Mouse (Mus musculus): ENCODE measurements around the gene Rnf224.
A peak's percentile ranks its signal among the peaks of the same experiment; 100 is the strongest.

Rnf224 gene

DNA sequence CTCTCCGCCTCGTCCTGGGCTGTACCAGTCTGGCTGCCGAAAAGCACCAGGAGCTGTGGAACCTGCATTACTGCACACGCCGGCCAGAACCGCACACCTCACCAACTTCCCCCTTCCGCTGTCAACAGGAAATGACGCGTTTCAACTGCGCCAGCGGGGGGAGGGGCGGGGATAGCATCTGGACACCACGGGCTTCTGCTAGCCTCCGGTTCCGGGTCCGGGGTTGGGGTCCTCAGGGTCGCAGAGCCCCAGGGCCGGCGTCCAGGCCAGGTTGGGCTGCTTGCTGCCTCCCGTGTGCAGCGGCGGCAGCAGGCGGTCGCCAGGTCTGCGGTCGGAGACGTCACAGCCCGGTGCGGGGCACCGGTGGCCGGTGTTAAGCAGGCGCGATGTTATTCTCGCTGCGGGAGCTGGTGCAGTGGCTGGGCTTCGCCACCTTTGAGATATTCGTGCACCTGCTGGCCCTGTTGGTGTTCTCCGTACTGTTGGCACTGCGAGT is 18.7 kb upstream of the Rnf224 start, which contains the start of gene Tmem203:
Tmem203 (plus strand) TSS at position 156 of the 496 bp plus-strand sequence.
- DNase-seq = peak; percentile 92

DNA sequence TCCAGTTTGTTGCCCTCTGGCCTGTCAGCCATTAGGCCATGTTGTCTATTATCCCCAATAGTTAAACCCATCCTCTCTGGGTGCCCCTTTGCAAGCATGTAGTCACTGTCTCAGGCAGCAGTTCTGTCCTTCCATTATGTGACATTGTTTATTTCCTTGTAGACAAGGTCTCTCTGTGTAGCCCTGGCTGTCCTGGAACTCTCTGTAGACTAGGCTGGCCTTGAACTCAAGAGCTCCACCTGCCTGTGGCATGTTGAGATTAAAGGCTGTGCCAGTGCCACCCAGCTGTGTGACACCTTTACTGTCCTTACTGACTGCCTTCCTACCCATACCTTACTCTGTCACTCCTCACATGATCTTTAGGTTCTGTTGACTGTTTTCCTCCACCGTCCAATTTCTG is 15.7 kb upstream of the Rnf224 start:
- DNase-seq = no peak

DNA sequence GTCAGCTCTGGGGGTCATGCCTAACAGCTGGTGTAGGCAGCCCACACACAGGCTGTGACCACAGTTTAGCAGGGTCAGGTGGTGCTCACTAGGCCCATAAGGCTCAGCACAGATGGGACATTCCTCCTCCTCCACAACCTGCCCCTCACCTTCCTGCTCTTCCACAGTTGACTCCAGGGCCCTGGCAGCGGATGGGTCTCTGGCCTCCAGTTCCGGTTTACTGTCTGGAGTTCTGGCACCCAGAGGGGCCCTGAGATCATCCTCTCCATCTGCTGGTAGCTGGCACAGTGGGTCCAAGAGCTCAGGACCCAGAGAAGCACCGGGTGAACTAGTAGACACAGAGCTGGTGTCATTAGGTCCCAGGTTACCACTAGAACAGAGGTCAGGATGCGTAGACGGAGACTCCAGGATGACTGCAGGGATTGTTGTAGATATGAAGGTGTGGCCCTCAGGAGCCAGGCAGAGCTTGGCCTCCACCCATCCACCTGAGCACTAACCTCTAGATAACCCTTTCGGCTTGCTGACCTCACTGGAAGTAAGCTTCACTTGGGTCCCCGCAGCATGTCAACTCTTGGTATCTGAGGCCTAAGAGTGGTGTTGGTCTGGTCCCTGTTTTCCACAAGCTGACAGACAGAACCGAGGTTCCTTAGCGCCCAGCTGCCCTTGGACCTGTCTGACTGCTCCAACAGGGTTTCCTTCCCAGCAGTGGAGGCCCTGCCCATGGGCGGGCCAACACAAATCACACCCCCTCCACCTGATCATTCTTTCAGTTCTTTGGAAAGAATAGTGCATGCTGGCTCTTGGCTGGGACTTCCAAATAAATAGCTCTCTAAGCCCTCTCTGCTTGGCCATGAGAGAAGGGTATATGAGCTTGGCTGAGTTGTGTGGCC is 9.8 kb upstream of the Rnf224 start, which contains the start of gene AL732309.1:
AL732309.1 (minus strand) TSS at position 681 of the 890 bp plus-strand sequence.
- no peak for DNase-seq

- no peak for DNase-seq
These were observed 7.6 kb upstream of the Rnf224 start for GRCm38 (mm10) chr2:25244144-25244543.

DNA sequence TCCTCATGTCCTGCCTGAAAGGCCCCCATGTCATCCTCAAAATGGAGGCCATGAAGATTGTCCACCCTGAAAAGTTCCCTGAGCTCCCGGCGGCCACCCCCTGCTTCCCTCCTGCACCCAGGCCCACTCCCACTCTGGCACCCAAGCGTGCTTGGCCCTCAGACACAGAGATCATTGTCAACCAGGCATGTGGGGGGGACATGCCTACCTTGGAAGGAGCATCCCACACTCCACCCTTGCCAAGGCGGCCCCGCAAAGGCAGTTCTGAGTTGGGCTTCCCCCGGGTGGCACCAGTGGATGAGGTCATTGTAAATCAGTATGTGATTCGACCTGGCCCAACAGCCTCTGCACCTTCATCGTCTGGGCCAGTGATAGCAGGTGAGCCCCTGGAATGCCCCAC is 6.8 kb upstream of the Rnf224 start:
- no peak for DNase-seq

- no peak for DNase-seq
These were observed 5.5 kb upstream of the Rnf224 start, which contains the start of the genes Rnf208 and Cysrt1 for GRCm38 (mm10) chr2:25242101-25242506. Rnf208 (plus strand) TSS chr2:25242255. Cysrt1 (minus strand) TSS chr2:25242452.

DNA sequence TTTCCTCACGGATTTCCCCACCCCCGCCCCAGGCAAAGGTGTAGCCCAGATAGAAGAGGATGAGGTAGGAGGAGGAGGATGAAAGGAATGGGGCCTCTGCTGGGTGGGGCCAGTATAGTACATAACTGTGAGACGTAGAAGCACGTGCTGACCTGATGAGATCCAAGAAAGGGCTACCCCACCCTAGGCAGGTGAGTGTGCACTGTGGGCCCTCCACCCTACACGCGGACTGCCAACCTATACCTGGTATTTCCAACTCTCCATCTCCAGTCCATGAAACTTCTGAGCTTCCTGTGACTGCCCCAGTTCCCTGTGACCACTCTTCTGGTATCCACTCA is 4.8 kb upstream of the Rnf224 start:
- no peak for DNase-seq

- DNase-seq = peak; percentile 76
These were observed 4.3 kb upstream of the Rnf224 start for GRCm38 (mm10) chr2:25240723-25241437.

DNA sequence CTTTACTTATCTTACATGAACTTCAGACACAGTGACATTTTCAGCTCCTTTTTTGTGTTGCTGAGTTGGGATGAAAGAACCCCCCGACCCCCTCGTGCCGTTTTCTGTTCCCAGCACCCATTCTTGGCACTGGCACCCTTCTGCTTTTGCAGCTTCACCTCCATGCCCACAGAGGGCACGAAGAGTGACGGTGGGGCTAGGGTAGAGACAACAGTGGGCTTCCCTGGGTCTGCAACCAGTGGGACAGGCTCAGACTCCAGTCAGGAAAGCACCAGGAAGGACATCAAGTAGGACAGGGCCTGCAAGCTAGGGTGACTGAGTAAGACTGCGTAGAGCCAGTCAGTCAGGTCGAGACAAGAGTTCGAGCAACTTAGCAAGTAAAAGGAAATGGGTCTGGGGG is 3.7 kb upstream of the Rnf224 start:
- DNase-seq = no peak

DNA sequence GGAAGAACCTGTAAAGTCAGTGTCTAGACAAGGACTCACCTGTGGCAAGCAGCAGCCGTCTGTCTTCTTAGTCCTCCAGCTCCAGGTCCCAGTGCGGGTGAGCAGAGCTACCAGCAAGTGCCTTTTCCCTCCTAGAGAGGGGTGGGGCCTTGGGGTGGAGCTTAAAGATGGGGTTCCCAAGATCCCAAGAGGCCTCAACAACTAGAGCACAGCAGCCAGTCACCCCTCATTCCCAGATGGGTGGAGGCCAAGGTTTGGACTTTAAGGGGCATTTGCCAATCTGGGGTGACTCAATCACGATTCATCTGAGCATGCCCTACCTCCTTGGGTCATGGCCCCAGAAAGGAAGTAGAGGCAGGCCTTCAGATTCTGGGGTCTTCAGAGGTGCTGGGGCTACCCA is 3.2 kb upstream of the Rnf224 start:
- no peak for DNase-seq

DNA sequence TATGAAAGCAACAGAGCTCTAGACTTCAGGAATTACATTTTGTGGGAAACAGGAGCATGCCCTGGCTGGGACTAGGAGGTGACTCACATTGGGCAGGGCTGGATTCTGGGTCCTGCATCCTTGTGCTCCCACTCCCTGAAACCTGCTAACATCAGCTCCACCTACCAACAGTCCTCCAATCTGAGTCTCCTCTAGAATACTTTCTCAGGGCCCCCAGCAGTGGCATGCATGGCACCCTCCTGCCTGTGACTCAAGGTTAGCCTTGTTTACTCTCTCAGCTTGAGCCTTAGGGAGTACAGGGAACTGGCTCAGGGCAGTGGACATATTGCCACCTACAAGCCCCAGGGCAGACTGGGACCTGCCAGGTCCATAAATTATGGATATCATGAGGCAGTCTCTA is 1.5 kb upstream of the Rnf224 start:
- DNase-seq = no peak

GRCm38 (mm10) chr2:25237522-25237921 is 935 bp upstream of the Rnf224 start:
- no peak for DNase-seq

DNA sequence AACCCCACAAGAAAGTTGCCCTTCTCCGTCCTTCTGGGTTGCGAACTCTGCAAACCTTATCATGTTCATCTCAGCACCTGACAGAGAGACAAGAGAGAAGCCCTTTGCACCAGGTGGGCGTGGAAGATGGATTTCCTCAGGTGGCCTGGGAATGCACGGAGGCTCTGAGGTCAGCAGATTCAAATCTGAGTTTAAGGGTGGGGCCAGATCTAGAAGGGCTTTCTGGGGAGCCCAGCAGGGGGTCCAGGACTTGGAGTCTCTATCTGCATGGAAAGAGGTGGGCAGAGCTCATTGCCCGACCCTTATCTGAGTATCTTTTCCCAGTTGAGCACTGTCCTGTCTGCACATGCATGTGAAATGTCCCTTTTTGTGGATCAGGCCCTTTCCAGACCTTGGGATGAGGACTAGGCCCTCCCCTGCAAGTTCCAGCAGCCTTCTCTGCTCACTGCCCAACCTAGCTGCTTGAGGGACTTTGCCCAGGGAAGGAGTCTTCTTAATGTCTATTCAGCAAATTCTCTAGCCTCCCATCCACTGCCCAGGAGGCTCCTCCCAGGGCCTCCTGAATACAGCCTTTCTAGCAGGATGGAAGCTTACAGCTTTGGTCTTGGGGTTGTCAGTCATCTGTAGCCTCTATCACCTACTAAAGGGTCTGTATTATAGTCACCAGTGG is 1.9 kb downstream of the Rnf224 start:
- no peak for DNase-seq

DNA sequence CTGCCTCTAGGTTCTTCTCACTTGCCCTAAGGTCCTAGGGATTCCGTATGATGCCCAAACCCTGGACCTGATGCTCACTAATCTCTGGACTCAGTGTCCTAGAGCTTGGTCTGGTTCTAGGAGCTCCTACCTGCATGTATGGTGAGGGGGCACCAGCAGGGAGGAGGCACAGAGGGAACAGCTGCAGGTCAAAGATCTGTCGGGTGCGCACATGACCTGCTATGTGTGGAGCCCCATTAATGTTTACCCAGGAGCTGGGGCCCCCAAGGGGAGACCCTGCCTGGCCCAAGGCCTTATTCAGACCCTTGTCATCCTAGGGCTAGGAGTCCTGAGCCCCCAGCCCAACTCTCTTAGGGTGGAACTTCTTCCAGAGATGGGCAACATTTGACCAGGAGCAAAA is 2.5 kb downstream of the Rnf224 start, which contains the start of gene Slc34a3:
Slc34a3 (minus strand) TSS at position 315 of the 400 bp plus-strand sequence.
- no peak for DNase-seq

DNA sequence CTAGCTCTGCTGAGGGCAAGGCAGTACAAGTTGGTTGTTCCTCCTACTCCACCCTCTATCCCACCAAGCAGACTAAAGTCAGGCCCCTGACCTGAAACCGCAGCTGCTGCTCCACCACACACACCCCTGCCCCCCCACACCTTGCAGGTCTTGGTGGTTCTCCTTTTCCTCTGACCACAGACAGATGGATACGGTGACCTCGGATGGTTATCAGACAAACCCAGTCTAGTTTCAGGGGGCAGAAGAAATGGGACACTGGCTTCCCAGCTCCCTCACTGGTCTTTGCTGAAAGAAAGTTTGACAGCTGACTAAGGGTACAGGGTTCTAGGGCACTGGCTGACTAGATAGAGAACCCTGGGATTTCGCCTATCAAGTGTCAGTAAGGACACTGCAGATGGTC is 3.2 kb downstream of the Rnf224 start:
- DNase-seq = peak; percentile 46

GRCm38 (mm10) chr2:25231038-25231437 is 5.5 kb downstream of the Rnf224 start:
- no peak for DNase-seq

DNA sequence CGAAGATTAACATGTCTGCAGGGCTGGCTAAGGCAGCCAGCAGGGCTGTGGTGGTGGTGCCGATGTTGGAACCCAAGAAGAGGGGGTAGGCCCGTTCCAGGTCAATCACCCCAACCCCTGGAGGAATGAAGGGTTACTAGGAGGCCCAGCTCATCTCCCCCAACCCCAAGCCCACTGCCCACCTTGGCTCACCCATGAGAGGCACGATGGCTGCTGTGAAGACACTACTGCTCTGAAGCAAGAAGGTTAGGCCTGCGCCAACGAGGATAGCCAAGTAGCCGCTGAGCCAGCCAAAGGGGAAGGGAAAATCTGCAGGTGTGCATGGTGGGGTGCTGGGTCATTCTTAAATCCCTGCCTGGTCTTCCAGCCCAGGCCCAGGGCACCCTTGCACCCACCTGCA is 6.0 kb downstream of the Rnf224 start:
- DNase-seq = no peak

DNA sequence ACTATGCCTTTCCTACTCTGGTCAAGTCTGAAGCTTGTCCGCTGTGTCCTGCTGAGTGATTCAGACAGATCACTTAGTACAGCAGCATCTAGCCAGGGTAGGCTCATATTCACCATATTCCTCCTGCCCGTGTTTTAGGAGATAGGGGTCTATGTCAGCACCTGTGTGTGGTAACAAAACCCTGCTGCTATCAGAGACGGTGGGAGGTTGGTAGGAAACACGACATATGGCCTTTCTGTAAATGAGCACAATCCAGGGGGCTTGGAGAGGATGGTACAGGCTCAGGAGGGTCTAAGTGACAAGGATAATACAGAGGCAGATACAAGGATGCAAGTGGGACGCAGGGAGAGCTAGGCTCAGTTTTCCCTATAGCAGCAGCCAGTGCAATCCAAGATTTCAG is 7.0 kb downstream of the Rnf224 start:
- no peak for DNase-seq

DNA sequence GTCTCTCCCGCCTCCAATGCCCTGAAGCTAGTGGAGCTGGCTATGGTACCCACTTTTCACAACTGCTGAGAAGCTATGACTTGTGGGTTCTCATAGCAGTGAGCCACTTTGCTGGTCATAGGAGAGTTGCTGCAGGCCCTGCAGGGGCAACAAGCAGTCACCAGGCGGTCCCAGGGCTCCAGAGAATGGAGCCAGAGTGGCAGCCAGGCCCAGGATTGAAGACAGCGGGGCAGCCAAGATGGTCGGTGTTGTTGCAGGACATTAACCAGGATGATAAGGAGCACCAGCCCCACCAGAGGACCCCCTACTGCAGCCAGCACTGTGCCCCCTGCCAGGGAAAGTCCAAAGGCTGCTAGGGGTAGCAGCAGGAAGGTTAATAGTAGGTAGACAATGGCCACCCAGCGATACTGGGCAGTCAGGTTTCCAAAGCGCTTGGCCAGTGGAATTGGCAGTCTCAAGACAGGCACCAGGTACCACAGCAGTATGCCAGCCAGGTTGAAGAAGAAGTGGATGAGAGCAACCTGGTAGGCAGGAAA is 7.5 kb downstream of the Rnf224 start:
- no peak for DNase-seq

DNA sequence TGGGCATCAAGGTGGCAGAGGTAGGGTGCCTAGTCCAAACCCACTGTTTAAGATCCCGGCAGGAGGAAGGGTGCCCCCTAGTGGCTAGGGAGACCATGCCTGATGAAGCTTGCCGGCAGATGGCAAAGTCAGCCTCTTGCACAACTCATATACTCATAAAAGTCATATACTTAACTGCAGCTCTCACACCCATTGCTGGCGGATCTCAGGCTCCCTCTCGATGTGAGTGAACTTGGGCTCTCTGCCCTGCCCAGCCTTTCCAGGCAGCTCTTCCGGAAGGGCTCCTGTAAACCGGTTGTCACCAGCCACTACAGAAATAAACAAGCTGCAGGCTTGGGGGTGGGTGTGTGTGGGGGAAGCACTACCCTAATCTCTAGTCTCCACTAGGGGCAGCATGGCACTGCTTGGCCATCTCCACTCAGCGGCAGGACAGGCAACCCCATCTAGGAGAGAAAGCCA is 8.1 kb downstream of the Rnf224 start:
- peak; percentile 89 for DNase-seq

GRCm38 (mm10) chr2:25227406-25227805 is 9.2 kb downstream of the Rnf224 start:
- no peak for DNase-seq

DNA sequence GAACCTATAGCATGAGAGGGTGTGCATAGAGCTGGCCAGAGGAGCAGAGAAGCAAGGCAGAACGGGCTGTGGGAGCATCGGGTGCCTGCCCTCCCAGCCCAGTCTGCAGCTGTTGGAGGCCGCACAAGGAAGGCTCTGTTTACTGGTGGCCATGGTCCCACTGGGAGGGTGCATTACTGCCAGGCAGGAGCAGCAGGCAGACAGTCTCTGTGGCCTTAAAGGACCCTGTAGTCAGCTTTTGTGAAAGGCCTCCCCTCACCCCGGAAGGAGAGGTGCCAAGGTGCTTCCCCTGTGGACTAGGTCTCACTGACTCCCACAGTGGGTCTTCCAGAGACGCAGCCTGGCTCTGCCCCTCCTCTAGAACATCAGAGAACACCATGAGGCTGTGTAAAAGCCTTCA is 9.7 kb downstream of the Rnf224 start:
- no peak for DNase-seq
